Mouse (Mus musculus) layer of hippocampus, adult 18-20 months (tissue): ENCODE data around the gene Sbf2. TPM values are rescaled to one million over a fixed set of nuclear protein-coding genes. Genes with fewer than 3 reads are reported as not detected.

Experiments used
- DNase-seq, 2 experiments: peaks; one replicate each; pipeline ENCODE4 v3.0.0; 2022; ENCODE audit warnings: low spot score in 2 of 2
- total RNA-seq, 2 experiments: library from RNA; stranded (reverse); gene quantifications; 2 replicates each; pipeline ENCODE4 v1.2.3; 2021

The Sbf2 gene
- total RNA-seq, 2 experiments from 2014 or later: 67.6 to 69.0 TPM

DNA sequence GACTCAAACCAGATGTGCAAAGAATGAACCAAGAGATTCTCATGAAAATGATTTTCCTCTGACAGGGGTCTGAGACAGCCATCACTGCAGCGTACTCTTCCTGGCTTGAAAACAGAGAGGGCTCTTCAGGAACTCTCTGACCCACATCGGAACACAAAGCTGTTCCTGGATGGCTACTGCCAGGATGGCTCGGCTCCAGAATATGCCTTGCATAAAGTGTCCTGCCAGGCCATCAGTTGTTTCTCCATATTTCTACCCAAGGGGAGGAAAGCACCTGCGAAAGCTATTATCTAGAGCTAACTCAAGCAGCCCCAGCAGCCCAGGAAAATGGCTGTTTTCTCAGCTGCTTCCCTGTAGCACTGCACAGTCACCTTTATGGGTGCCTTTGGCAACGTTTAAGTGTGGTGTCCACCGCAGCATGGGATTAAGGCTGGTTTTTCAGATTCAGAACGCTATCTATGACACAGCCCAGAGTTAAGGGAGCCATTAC, 300.3 kb downstream of the Sbf2 start:
- no peak for DNase-seq

DNA sequence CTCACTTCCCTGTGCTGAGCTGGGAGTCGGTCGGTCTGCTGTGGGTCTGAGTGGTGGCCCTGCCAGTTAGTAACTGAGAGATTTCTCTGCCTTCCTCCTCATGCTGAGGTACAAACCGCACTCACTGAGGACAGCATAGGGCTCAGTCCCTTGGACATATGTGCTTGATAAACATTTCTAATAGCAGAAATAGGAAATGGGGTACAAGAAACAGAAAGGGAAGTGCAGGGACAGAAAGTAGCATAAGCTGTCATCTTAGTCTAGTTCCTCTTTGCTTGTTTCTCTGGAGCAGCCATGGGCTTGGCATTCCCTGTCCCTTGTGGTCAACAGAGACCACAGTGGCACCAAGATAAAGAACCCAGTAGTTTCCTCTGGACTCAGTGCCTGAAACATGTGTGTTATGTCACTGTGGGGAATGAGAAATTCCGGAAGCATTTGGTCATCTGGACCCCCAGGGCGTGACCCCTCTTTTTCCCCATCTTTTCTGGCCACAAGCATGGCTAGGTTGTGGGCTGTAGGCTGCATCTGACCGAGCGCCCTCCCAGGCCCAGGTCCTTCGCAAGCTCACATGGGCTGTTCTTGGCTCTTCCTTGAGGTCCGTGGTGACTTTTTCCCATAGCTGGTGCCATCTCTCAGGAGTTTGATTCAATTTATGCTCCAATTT, 301.2 kb downstream of the Sbf2 start:
- DNase-seq: no peak

DNA sequence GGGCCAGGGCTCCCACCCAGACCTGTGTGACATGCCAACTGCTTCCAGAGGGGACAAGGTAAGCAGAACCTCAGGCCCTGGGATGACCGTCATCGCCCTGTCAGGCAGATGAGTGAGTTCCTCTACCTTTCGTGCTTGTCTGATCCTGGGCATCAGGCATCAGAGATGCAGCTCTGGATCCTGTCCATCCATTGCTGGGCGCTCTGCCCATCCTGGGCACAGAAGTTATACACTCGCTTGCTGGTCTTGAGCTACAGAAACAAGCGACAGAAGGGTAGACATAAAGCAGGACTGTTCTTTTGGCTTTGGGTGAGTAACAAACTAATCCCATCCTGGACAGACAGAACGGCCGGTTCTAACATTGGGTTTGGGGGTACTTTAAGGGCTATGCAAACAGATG, 305.5 kb downstream of the Sbf2 start:
- DNase-seq: no peak

GRCm38 (mm10) chr7:110307741-110308140, 307.0 kb downstream of the Sbf2 start:
- DNase-seq: no peak

DNA sequence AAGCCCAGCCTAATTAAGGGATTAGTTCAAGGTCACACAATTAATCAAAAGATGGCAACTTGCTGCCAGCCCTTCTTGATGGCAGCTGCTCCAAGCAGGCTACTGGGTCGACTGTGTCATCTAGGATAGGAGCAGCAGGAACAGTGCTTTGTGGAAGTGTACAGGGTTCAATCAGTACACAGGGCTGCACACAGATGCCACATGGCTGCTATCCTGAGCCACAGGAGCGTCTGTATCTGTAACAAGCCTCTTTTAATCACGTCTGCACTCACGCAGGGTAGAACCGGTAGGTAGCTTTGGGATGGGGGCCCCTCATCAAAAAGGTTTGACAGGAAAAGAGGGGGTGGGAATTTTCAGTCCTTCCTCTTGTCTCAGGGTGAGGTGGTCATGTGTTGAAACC, 308.4 kb downstream of the Sbf2 start:
- DNase-seq: no peak

- DNase-seq: no peak
These were observed 309.2 kb downstream of the Sbf2 start for GRCm38 (mm10) chr7:110305486-110305885.

GRCm38 (mm10) chr7:110302886-110303285, 311.8 kb downstream of the Sbf2 start:
- DNase-seq: no peak

- no peak for DNase-seq
These were observed 315.8 kb downstream of the Sbf2 start for GRCm38 (mm10) chr7:110298739-110299410.

DNA sequence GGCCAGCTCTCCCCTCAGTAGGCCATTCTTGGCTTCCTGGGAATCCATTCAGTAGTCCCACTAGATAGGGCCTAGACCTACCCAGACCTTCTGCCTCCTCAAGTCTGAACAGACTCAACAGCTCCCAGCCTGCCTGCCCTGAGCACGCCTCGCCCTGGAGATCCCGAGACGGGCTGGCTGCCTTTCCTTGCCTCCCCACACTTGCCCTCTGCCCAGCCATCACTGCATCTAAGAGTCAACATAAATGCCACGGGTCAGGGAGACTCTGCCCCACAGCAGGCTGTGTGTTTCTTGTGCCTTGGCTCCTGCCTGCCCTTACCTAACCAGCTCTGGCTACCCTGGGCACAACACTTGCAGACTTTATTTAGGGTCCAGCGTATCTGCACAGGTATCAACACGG, 316.6 kb downstream of the Sbf2 start:
- no peak for DNase-seq

DNA sequence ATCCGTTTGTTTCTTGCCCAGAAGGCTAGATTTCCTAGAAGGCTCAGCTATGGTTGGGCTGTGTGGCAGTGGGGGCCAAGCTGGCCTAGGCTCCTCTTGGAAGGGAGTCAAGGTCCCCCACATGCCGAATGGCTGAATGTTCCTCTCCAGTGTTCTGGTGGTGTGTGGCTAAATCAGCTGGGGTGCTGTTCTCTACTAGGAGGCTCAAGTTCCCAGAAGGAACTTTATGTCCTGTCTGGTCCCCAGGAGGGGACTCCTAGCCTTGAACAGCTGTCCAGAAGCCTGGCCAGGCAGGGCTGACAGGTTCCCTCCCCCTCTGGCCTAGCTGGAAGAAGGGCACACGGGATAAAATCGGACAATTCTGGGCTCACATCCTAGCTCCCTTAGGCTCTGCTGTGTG, 317.1 kb downstream of the Sbf2 start:
- DNase-seq: no peak

DNA sequence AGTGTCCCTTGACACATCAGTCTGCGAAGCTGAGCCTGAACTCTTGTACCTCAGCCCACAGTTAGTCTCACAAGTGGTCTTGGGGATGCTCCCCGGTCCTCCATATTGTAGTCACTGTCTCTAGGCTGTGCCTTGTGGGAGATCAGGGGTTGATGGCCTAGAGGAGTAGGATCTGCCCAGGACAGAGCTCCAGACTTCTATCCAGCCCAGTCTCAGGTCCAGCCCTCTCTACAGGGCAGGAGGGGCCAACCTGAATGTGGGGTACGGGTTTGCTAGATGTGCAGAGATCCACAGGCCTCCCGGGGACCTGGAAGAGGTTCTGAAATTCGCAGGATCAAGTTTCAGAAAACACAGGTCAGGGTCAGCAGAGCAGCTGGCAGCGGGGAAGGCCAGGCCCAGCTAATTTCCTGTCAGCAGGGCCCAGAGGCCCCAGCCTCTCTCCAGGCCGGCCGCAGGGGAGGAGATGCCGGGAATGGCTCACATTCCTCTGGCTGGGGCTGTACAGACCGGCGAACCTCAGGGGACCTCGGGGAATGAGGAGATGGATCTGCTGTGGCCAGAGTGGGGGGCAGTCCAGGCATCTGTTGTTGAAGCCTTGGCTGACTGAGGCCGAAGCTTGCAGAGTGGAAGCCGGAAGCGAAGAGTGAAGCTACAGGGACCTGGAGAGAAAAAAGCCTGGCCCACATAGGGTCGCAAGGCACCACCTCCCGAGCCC, 317.7 kb downstream of the Sbf2 start:
- no peak for DNase-seq

- DNase-seq: no peak
These were observed 325.1 kb downstream of the Sbf2 start for GRCm38 (mm10) chr7:110289647-110290046.

DNA sequence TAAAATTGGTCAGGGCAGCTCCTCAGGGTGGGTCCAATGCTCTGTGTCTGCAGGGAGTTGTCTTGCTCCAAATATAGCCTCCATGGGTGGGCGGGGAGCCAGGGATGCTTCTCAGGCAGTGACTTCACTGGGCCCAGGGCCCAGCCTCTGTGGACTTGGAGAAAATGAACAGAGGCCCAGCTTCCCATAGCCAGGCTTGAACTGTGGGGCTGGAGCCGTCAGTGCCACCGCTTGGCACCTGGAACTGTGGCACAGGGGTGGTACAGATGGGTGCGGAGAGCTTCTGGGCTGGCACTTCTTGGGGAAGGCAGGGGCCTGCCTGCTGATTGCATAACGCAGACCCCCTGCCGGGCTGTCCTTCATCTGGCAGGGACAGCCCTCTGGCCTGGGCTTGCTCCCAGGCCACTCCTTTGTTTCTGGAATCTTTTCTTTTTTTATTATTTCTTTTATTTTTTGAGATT, 326.0 kb downstream of the Sbf2 start:
- no peak for DNase-seq

GRCm38 (mm10) chr7:110288191-110288604, 326.5 kb downstream of the Sbf2 start:
- no peak for DNase-seq

DNA sequence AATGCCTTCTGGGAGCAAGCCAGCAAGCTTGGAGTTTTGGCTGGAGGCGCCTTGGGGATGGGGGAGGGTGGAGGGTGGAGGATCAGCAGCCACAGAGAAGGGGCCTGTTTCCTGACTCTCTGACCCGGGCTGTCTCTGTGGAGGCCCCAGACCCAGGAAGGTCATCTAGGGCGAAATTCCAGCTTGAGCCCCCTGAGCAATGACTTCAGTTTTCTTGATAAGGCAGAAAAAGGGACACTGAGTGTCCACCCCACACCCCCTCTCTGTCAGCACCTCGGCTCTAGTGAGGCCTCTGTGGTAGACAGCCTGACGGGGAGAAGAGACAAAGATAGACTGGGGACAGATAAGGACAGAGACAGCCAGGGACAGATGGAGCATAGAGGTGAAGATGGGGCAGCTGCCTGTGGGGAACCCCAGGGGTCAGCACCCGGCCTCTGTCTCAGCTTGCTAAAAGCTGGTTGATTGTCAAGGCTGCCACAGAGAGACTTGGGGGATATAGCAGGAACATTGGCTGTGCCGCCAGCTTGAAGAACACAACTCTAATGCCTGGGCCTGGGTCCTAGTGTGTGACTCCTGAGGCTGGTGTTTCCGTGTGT, 327.1 kb downstream of the Sbf2 start:
- no peak for DNase-seq

DNA sequence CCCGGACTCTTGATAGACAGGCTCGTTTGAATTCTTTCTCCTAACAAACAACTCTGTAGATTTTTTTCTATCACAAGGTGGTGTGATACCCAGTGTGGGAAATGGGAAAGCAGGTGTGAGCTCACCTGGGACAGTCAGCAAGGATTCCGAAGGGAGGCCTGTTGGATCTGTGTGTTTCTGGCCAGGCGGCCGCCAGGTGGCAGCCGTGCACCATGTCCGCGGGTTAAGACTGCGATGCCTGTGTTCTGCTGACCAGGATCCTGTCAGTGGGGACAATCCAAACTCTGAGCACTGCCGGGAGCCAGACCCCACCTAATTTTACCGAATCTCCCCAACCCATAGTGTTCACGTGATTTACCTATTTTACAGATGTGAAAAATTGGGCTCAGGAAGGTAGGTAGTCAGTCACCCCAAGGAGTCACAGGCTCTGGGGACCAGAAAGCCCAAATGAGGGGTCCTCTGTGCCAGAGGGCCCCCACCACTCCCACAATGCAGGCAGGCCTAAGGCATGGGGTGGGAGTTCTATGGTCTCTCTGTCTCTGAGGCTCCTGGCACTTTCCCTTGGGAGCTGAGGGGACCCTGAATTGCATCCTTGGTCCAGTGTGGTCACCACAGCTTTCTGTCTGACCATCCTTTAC, 327.8 kb downstream of the Sbf2 start:
- peak; percentile 60 to 87 for DNase-seq

GRCm38 (mm10) chr7:110286198-110286732, 328.5 kb downstream of the Sbf2 start:
- no peak for DNase-seq

- DNase-seq: no peak
These were observed 328.9 kb downstream of the Sbf2 start for GRCm38 (mm10) chr7:110285849-110286151.

DNA sequence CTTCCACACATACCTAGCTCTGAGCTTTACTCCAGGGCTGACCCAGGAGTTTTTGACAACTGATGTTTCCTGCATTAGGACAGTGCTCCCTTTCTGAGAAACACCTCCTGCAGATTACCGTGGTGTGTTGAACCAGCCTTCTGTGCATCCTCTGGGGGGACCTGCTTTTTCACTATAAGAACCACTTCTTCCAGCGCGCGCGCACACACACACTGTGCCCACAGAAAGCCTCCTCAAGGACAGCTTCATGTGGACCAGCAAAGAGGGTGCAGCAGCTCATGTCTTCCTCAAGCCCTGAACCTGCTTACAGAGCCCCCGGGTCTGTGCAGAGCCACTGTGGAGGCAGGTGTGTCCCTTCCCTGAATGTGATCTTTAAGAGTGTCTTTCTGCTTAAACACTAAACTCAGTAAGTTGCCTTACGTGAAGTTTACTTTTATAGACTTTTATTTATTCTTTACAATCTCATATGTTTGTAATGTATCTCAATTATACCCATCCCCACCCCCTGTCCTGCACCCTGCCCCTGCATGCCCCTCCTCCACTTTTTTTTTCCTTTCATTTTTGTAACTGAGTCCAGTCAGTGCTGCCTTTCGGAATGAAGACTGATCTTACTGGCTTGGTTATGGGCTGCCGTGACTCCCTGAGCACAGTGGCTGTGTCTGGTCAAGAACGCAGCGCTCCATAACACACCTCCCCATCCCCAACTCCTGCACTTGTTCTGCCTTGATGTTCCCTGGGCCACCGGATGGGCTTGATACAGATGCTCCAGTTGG, 329.5 kb downstream of the Sbf2 start:
- no peak for DNase-seq

DNA sequence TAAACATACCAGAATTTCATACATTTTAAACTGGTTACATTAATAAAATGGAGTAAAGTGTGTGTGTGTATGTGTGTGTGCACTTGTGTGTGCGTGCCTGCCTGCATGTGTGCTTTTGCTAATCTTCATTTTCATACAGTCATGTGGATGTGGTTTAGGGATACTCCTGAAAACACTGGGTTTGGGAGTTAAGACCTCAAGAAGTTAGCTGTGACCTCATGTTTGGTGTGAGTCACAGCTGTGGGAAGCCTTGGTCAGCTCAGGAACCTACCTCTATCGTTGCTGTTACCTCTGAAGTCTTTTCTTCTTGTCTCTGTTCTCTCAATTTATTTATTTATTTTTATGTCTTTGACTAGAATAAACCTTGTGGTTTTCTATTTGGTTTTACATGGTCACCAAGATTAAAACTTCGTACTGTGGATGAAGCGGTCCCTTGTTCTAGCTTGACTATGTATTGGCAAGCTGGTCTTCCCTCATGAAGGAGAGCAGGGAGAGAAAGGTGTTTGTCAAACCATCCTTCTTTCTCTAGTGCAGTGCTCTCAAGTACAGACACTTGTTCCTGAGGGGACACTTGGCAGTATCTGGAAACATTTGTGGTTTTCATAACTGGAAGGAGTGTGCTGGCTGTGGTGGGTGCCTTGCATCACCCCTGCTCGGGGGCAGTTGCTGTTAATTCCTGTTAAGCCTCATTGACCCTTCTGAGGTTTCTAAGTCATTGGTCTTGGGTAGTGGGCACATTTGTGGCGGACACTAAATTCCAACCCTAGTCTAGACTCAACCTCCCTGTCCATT, 331.0 kb downstream of the Sbf2 start:
- DNase-seq: no peak
